Mouse (Mus musculus) NIH3T3 (cell line): ENCODE measurements at regions not wholly inside any gene's neighbourhood (a gene's known extent, or its start where the extent isn't known, plus 50 kb on each side); places are given as distances from the start of the nearest gene placed in this dataset.

ENCODE experiments used
- DNase-seq: peaks from one replicate; pipeline ENCODE4 v3.0.0-alpha.2; 2012; ENCODE audit warnings: low read depth

GRCm38 (mm10) chr9:61091036-61091435 is 281.1 kb upstream of the Tle3 start:
- no peak for DNase-seq

GRCm38 (mm10) chr9:61092834-61093479 is 279.2 kb upstream of the Tle3 start:
- DNase-seq: no peak

- DNase-seq: no peak
Measured at GRCm38 (mm10) chr9:61095069-61095775, 276.9 kb upstream of the Tle3 start.

GRCm38 (mm10) chr9:61101741-61102450 is 270.3 kb upstream of the Tle3 start:
- no peak for DNase-seq

GRCm38 (mm10) chr9:61102451-61103358 is 269.5 kb upstream of the Tle3 start:
- no peak for DNase-seq

- no peak for DNase-seq
Measured at GRCm38 (mm10) chr9:61105550-61106280, 266.5 kb upstream of the Tle3 start.

- no peak for DNase-seq
Measured at GRCm38 (mm10) chr9:61109519-61110285, 262.5 kb upstream of the Tle3 start.

- no peak for DNase-seq
Measured at GRCm38 (mm10) chr9:61111206-61111605, 261.0 kb upstream of the Tle3 start.

GRCm38 (mm10) chr9:61111733-61112415 is 260.3 kb upstream of the Tle3 start:
- DNase-seq: no peak

- DNase-seq: no peak
Measured at GRCm38 (mm10) chr9:61119252-61119651, 252.9 kb upstream of the Tle3 start.

- no peak for DNase-seq
Measured at GRCm38 (mm10) chr9:61120531-61120930, 251.6 kb upstream of the Tle3 start.

GRCm38 (mm10) chr9:61120931-61121391 is 251.2 kb upstream of the Tle3 start:
- DNase-seq: peak; percentile 3

- no peak for DNase-seq
Measured at GRCm38 (mm10) chr9:61123431-61123830, 248.7 kb upstream of the Tle3 start.

- no peak for DNase-seq
Measured at GRCm38 (mm10) chr9:61125769-61126168, 246.4 kb upstream of the Tle3 start.

- no peak for DNase-seq
Measured at GRCm38 (mm10) chr9:61128077-61128476, 244.1 kb upstream of the Tle3 start.

GRCm38 (mm10) chr9:61129186-61129585 is 243.0 kb upstream of the Tle3 start:
- no peak for DNase-seq

GRCm38 (mm10) chr9:61130877-61131276 is 241.3 kb upstream of the Tle3 start:
- no peak for DNase-seq

- no peak for DNase-seq
Measured at GRCm38 (mm10) chr9:61135263-61135882, 236.8 kb upstream of the Tle3 start.

GRCm38 (mm10) chr9:61135917-61136316 is 236.2 kb upstream of the Tle3 start:
- DNase-seq: no peak
